Mouse (Mus musculus) c-Kit-positive CD71-negative TER-119-negative erythroid progenitor cells, embryonic 14.5 days (primary cell): ENCODE measurements around the gene Astn2.

ENCODE experiments used
- DNase-seq: peaks from one replicate; pipeline ENCODE4 v3.0.0-alpha.2; 2013; ENCODE audit warnings: low read depth

Astn2 gene

DNA sequence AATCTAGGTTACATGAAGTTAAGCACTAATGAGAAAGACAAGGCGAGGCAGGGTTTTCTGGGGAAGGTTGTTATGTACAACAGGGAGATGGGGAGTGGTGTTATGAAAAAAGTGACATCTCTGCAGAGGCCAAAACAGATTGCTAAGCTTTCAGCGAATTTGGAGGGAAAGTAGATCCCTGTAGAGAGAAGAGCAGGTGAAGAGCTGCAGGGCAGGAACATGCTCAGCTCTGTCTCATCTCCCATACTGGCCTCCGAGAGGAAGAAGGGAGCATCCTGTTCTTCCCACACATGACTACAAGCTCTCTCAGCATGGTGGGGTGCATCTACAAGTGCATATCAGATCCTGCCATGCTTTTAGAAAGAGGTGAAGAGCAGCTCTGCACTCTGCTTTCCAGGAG, 245.7 kb downstream of the Astn2 start:
- no peak for DNase-seq

DNA sequence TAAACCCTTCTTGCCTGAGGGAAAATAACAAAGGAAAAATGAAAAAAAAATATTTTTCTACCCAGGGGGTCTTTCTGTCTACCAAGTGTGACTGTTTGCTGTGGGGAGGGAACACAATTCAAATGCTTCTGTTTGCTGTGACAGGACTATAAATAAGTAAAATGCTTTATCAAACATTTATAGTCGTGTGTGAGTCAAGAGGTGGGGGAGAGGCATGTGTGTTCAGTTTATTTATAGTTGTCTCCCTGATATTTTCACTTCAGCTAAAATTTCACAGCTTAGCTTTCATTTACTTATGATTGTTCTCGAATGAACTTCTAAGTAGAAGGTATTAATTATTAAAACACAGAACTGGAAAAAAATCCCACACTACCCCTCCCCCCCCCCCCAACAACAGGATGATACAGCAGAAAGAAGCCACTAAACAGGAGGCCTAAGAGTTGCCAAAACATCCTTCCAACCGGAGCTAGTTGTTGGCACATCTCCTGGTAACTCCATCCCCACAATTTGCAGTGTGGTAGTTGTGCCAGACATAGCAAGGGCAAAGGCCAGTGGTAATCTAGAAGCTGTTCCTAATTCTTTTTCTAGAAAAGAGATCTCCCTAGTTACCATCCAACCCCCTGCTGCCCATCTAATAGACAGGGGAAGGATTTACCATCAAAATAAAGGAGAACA, 246.8 kb downstream of the Astn2 start:
- no peak for DNase-seq

DNA sequence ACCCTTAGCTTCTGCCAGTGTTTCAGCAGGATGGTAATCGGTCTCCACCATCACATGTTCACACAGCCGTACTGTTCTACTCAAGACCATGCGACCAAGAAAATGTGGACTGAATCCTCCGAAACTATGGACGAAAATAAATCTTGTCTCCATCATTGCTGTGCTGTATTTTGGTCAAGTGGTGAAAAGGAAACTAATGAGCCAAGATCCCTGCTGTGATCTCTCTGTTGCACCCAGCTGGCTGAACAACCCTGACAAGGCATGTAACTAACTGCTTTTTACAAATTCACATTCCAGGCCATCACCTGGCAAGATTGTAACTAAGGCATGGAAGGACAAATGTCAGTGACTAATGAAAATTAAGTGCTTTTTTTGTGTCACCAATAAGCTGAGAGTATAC, 257.9 kb downstream of the Astn2 start:
- no peak for DNase-seq

DNA sequence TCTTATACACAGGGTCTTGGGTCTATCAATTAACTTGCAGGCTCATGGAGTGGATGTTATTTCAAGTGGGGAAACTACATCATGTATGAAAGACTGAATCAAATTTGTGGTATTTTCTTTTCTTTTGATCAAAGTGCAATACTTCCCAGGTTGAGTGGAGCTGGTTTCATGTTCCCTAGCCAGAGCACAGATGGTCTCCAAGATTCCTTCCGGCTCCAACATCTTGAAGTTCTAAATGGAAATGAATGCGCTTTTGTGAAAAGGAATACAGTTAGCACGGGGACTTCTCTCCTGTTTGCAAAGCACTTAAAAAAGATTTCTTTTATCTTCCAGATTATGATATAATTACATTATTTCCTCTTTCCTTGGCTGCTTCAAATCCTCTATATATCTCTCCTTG, 278.2 kb downstream of the Astn2 start:
- DNase-seq: no peak

DNA sequence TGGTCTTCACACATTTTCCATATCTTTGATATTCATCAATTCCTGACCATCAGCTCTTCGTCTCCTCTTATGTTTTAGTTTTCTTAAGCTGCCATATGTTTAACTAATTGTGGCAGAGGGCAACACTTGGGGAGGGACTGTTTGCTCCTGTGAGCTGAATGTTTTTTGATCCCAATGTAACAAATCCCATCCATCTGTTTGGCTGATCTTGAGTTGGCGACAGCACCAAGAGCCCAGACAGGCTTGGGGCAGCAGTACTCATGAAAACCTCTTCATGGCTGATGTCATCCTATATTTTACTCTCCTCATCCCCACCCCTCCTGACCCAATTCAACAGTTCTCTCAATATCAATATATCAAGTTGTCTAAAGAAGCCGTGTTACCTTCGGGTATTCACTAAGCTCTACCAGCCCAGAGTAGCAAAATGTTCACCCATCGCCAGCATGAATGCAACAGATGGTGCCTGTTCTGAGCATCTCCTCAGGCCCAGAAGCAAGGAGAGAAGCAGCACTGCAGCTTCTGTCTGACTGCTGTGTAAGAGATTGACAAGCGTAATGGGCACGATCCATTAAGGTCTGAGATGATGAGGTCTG, 281.5 kb downstream of the Astn2 start:
- DNase-seq: no peak

DNA sequence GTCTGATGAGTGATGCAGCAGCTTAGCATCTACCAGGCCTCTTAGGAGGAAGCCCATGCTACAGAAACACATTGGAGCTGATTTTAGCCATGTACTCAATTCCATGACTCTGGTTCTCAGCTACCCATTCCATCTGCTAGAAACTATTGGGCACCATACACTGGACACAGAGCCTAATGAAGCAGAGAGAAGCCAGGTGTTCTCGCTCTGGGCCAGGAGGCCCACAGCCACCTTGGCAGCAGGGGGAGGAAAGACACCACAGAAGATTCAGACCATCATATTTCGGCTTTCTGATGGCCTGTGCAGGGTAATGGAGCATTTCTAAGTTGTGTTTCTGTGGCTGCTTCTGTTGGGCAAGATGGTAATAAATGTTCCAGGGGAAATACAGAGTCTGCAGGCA, 290.2 kb downstream of the Astn2 start:
- no peak for DNase-seq

DNA sequence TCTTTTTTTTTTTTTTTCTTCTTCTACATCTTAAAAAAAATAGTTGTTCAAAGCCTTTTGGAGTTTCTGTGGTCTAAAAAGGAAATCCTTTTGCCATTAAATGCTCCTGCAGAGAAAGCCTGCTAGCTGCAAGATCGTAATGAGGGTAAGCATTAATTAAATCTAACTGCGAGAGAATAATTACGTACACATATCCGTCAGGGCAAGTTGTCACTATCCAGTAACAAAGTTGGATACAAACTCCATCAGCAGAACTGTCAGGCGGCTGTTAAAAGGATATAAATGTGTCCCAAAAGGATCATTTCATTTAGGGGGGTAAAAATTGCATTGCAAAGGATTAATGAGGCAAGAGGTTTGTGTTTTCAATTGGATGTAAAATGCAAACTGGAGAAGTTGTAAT, 302.4 kb downstream of the Astn2 start:
- DNase-seq: no peak

DNA sequence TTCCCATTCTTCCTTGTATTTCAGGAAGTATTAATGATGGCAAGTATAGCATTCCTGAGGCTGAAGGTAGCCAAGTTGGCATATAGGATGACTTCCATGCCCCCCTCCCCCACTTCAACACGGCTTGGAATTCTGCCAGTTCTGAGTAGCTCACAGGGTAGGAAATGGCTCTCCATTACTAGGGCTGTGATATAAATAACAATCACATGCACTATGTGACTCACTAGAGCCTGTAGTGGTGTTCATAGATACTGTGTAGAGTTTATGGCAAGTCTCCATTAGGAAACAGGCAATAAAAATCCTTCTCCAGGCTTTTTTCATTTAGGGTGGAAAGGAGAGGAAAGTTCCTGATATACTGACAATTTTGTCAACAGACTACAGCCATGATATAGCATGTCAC, 306.8 kb downstream of the Astn2 start:
- no peak for DNase-seq

DNA sequence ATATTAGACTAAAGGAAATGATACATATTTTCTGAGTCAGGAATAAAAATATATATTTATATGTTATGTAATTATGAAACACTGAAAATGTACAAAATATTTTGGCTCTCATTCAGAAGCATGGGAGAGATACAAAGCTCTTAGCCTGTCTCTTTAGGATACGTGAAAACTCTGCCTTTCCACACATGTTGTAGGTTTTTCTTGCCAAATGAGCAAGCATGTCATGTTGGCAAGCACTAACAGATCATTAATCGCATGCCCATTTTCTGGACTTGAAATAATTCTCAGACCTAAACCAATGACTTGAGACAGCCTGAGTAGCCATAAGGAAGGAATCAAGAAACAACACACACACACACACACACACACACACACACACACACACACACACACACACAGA, 308.3 kb downstream of the Astn2 start:
- no peak for DNase-seq

DNA sequence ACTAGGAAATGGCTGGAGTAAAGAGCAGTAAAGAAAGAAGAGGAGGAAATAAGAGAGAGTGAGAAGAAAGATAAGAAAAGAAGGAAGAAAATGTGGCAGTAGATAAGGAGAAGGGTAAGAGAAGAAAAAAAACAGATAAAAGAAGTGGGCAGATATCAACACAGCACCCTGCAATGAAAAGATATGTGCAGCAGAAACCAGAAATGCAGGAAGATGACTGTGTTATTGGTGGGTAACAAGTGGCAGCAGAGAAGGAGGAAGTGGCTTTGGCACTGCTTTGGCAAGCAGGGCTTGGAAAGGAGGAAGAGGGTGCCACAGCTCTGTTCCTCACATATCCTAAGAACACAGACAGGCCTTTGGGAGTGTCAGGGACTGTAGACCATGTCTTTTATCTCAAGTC, 347.2 kb downstream of the Astn2 start:
- DNase-seq: no peak

DNA sequence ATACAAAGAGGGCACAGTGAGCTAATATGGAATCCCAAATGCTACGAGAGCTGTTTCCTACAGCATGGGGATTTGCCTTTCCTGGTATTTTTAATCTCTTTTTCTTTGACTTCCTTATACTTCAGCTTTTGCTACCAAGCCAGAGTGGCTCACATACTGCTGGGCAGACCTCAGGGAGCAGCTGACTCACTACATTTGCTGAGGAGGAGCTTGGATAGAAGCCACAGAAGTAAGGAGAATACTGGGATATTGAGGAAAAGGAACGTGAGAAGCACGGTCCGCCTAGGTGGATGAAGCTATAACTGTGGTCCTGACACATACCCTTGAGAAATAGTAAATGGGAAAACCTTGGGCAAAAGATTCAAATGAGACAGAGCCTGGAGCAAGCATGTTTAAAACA, 348.7 kb downstream of the Astn2 start:
- DNase-seq: no peak

DNA sequence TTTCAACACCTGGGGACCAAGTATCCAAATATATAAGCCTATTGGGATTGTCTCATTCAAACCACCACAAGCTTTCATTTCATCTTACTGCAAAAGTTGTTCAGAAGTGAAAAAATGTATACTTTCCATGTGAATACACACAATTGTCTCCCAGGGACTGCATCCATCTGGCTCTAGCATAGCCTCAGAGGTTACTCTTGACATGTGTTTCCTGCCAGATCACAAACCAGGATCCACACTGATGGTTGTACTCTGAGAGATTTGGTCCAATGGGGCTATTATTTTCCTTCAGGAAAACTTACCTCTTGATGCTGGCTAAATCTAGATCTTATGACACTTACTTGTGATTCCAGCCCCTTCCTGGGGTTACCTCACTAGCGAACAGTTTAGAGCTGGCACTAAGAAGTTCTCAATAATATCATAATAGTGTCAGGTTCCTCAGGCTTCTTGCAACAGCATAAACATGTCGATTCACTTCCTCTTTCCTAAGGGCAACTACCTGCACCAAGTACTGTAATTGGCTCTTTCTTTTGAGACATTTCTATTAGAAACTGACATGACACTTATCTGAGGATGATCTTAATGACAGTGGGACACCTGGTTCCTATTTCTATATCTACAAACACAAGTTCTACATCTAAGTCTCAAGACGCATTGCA, 361.3 kb downstream of the Astn2 start:
- no peak for DNase-seq

DNA sequence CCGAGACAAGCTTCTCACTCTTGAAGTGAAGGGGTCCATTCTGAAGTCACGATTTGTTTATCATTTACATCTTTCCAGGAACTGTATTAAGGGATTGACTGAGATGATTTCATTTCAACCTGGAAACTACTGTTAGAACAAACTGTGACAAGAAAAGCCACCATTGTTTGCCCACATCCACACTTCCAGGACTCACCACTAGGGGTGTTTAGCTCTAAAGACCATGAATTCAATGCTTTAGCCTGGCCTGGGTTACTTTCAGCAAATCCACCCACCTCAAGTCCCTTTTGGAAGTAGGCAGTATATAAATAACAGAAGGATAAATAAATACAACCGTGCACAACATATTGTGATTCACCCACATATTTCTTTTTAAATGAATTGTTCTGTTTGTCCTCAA, 370.6 kb downstream of the Astn2 start:
- no peak for DNase-seq

DNA sequence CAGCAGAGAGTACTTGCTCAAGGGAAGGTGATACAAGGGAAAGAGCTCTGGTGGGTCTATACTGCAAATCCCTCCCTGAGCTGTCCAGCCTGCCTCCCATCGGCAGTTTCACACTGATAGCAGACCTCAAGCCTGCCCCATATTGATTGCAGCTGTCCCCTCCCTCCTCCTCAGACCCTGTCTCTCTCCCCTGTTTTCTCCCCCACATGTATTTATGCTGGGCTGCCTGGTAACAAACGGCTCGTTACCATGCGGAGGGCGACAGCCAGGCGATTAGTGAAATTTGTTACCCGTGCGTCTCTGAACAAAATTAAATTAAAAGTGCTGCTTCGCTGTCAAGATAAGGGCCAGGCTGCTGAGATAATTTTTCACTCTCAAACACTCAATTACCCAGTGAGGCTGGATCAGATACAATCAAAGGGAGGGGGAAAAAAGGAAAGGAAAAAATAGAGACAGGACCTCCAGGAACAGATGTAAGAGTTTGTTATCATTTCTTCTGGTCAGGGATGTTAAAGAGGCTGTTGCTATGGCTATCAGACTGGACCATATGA, 373.0 kb downstream of the Astn2 start:
- no peak for DNase-seq

DNA sequence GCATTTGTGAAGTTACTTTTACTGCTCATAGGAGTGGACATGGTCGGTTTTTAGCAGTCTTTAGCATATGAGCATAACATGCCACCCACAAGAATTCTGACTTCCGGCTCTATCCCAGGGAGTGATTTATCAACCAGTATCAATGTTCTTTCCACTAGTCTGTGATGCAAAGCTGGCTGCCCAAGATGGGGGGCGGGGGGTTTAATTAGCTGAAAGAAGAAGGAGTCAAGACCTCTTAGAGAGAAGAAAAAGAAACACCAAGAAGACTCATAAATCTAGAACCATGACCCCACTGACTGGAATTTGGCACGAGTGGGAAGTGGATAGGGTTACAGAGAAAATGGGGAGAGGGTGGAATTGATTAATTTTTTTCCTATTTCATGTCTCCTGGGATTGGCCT, 374.5 kb downstream of the Astn2 start:
- no peak for DNase-seq

DNA sequence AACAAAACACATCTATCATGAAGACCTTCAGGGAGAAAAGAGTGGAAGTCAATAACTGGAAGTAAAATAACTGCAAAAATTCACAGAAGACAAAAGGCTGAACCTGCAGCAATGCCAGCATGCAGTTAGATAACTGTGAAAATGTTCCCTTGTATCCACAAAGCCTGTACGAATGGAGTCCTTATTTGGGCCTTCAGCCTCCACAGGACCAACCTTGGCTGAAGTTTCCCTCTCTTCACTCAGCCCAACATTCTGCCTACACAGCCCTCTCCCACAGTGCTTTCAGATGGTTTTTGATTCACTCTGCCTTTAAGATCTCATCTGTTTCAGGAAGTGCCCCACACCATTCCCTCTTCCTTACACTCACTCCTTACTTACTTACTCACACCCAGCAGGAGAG, 376.5 kb downstream of the Astn2 start:
- DNase-seq: no peak

DNA sequence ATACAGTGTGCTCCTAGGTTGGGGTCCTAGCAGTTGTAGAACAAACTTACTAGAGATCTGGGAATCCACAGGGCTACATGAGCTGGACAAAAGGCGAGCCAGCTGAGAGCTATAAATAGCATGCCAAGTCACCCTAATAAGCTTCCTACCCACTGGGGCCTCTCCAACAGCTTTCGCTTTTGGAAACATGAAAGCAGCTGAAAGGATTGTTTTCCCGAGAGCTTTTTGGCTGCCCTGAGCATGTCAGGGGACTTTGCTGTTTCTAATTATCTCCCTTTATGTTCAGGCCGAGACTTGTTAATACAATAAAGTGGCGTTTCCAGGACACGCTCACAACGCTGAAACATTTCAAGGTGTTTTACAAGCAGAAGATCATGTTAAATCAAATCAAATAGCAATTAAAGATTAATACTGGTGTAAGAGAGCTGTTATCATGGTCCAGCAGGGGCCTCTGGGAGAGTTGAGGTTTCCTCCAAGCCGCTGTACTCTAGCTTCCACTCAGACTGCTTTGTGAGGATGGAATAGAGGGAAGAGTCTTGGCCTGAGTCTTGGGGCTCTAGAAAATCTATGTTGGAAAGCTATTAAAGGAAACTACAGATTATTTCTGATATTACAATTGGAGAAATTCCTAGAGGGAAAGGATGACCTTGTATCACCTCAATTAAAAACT, 378.9 kb downstream of the Astn2 start:
- no peak for DNase-seq

DNA sequence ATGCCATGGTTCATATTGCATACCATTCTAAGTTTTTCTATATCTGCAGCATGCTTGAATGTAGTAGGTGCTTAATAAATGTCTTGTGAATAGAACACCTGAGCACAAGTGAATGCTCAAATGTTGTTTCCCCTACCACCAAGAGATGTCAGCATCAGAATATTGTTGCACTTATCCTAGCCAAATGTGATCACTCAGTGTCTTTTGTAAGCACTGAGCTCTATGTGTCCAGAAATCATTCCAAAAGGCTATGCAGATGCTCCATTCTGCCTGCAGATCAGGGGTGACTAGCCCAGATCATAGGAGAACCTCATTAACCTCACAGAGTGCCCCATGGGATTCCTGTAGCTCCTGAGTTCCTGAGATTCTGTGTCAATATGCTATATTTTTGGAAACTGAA, 401.5 kb downstream of the Astn2 start:
- DNase-seq: no peak

DNA sequence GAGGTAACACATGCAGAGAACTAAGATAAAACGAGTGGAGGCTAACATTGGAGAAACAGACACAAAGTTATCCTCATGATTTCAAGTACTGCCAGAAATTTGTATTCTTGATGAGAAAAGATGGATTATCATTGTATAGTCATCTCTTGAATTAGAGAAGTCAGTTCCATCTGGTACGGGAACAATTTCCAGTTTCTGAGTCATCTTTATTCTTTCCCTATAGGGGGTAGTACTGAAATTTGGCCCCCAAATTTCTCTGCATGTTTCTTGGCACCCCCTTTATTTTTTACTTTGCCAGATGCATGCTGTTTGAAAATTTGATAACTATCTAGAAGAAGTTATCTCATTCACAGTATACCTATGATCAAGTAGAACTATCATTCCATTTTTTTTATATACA, 420.8 kb downstream of the Astn2 start:
- DNase-seq: no peak

DNA sequence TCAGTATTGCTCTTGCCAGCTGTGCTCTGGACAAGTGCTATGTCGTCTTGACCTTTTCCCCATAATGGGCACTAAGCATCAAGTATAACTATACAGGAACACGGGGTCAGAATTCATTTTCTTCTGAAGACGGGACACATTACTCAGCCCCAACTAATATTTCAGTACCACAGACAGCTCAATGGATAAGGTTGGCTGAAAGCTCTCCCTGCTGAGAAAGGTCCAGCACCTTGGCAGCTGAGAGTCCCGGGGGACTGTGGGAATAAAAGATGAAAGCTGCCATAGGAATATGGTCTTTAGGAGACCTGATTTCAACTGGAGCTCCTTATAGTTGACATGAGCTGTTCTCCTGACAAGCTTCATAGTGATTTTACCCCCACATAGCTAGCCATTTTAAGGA, 421.5 kb downstream of the Astn2 start:
- DNase-seq: no peak

DNA sequence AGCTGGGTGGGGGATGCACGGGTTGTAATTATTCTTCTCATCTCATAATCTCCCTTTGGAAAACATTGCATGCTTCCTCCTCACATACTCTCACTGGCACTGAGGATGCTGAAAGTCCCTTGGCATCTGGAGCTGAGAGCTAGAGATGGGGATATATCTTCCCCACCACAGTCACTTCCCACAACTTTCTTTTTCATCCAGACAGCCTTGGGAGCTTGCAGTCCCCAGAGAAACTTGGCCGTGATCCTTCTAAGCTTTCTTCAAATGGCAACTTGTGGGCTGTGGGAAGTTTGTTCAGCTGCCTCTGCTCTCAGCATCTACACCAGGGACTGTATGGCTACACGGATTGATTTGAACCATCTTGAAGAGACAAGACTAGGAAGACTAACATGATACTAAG, 428.2 kb downstream of the Astn2 start:
- DNase-seq: no peak

DNA sequence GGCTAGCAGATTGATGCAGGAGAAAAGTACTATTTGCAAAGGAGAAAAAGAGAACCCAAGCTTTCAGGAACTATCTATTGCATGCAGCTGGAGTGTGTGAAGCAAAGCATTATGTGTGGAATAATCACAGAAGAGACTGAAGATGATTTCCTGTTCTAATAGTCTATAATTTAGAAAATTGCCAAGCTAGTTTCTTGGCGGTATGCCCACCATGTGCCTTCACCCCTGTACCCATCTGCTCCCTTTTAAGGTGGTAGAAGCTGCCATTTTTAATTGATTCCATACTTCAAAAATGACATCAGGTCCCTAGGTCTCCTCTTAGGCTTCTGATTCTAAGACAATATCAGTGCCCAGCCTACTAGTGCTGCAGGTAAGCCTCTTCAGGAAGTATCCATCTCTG, 432.0 kb downstream of the Astn2 start:
- no peak for DNase-seq

DNA sequence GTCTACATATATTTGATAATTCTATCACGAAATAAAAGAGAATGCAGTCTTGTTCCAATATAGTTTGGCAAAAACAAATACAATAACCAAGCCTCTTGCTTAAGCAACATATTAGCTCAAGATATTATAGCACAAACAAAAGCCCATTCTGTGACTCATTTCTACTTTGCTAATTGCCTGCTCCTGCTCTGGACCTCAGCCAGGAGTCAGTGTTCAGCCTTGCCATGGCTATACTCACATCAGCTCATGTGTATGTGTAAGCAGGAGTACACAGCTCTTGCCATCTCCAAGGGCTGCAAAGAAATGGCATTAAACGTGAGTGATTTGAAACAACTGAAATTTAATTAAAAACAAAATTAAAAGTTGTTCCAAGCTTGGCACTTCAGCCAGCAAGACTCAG, 435.1 kb downstream of the Astn2 start:
- DNase-seq: no peak
